Mouse (Mus musculus): Measurements from ENCODE around the gene Car10. TPM values are rescaled to one million over a fixed set of nuclear protein-coding genes. Genes with fewer than 3 reads are reported as not detected.
"Not testable (repeated sequence)": the region's sequence is repeated elsewhere in the genome, so short reads cannot be mapped to it uniquely, and the experiment has no call there.

The Car10 gene
- polyA plus RNA-seq, 1 experiment, result not detected

DNA sequence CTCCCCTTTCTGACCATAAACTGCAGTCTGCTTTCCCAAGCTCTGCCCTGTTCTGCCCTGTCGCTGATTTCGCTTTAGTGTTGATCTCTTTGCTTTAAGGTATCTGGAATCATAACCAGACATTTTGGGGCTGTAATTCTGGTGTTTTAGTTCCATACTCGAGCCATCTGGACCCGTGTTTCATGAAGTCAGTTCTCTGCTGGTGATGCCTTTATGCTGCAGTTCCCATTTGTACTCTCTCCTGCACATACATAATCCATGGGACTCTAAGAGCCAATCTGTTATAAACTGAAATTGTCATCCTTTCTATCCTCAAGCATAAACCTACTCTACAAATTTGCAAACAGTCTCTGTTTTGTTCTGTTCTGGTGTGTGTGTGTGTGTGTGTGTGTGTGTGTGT is 293.3 kb downstream of the Car10 start:
- no peak for DNase-seq (ENCODE audit: low read depth)

DNA sequence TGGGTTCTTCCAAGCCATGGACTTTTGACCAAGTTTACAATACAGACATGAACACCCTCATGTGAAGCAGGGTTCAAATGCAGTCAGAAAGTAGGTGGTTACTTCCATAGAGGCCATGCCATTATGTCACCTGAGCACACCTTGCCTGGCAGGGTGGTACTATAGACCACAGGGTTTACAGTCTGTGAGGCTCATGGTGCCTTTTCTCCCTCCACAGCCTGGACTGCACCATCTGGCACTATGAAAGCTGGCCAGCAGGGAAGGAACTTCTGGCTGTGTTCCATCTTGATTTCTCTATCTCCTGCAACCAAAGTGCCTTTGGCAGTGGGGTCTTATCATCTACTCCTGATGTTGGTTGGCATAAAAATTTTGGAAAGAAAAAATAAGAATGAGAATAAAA is 295.5 kb downstream of the Car10 start:
- DNase-seq (ENCODE audit: low read depth), result not testable (repeated sequence)

DNA sequence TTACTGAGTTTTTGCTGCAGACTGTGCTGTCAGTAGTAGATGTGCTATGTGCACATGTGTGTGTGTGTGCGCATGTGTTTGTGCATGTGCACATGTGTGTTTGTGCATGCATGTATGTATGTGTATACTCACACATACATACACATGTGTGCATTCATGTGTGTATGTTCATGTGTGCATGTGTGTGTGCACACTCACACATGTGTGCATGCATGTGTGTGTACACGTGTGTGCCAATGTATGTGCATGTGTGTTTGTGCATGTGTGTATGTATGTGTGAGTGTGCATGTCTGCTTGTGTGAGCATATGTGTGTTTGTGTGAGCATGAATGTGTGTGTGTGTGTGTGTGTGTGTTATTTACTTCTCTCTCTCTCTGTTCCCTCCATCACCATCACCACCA is 298.5 kb downstream of the Car10 start:
- DNase-seq (ENCODE audit: low read depth), result no peak

DNA sequence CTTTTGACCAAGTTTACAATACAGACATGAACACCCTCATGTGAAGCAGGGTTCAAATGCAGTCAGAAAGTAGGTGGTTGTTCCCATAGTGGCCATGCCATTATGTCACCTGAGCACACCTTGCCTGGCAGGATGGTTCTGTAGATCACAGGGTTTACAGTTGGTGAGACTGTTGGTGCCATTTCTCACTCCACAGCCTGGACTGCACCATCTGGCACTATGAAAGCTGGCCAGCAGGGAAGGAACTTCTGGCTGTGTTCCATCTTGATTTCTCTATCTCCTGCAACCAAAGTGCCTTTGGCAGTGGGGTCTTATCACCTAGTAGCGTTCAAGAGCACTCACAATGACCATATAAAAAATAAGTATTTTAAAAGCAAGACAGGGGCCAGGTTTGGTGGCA is 303.3 kb downstream of the Car10 start:
- DNase-seq (ENCODE audit: low read depth), result not testable (repeated sequence)

DNA sequence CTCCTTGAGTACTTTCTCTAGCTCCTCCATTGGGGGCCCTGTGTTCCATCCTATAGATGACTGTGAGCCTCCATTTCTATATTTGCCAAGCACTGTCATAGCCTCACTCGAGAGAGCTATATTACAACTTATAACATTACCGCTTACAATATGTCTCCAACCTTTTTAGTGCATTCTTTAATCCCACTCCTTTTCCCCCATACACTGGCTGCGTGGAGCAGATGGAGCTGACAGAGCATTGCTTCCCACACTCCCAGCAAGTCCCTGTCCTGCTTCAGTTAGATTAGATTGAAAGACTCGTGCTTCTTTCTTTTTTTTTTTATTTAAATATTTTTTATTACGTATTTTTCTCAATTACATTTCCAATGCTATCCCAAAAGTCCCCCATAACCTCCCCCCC is 310.2 kb downstream of the Car10 start:
- no peak for DNase-seq (ENCODE audit: low read depth)

DNA sequence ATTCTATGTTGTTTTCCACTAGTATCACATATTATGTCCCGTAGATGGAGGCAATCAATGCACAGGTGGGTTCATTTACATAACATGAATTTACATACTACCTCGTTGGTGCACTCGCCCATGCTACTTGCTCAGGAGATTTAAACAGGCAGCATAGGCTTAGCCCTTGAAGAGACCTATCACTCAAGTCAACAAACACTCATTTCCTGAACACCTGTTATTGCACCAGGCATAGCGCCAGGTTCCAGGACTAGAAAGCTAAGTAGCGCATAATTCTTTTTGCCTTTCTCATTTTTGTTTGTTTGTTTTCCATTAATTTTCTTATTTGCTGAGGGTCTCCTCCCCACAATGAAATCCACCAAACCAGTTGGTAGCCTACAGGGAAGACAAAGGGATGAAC is 333.7 kb downstream of the Car10 start:
- DNase-seq (ENCODE audit: low read depth), result no peak

DNA sequence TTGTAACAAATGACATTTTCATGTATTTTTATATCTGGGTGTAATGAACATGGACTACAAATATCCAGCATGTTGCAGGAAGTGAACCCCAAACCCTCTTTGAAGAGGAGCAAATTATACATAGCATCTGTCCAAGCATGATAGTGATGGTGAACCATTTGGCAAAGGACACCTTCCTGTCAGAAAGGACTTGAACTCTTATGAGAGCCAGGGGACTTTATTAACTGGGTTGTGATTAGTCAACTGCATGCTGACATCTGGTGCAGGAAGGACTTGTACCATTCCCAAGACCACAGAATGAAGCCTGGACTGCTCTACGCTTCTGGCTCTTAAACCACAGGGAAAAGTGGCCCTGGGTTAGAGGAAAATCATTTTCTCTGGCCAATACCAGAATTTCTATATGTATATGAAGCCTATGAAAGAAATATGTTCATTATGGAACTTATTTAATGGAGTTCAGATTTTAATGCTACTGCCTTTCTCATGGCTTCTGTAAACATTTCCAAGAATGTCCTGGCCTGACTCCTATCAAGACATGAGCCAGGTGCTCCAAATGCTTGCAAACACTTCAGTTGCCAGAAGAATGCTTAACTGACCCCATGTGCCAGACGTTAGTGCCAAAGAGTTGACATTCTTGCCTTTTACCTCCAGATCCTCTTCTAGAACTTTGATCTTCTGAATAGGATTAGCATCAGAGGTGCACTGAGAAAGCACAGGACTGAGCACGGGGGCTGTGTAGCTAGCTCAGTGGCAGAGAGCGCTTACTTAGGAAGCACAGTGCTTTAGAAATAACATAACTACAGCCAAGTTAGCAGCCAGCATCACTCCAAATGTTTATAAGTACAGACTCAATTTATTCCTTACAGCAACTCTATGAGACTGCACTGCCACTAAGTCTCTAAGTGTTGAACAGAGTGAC is 337.4 kb downstream of the Car10 start:
- DNase-seq (ENCODE audit: low read depth), result no peak

DNA sequence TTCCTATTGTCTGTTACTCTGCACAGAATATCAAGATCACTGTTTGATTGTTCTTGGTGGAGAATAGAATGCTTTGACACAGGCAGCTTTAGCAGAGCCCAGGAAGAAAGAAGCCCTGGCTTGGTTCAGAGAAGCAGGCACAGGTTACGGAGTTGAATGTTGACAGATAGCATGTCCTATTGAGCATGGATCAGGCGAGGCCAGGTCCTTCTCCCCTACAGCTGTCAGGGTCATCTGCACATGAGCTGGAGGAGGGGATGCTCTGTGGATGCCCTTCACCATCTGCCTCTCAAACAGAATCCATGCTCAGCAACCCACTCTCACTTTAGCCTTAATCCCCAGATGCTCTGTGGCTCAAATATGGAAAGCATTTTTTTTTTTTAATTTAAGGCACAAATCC is 339.1 kb downstream of the Car10 start:
- no peak for DNase-seq (ENCODE audit: low read depth)

DNA sequence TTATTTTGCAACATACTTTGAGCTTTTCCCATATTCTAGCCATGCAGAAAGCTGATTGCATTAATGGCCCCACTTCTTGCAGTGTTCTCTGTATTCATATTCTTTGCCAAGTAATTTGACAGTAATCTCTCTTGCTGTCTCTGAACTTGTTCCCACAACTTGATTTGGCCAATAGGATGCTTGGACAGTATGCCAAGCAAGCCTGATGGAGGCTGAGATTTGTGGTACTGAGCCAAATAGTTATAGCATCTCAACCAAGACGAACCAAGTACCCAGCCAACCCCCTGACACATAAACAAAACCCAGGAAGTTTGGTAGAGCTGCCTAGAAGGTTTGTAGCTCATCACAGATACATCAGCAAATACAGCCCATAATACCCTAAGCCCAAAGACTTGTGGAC is 342.6 kb downstream of the Car10 start:
- no peak for DNase-seq (ENCODE audit: low read depth)

DNA sequence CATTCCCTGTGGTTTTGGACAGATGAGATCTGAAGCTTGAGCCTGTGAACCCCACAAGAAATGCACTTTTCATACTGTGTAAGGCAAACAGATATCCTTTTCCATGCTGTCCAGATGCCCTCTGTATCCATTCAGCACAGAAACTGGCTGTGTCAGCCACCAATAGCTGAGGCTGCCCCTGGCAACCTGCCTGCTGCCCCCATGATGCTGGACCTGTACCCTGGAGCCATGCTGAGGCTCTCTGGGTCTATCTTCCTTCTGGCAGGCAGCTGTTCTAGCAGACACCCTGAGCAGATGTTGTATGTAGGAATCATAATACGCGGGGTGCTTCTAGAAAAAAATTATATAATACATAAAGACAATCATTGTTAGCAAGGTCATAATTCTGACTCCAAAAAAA is 345.9 kb downstream of the Car10 start:
- no peak for DNase-seq (ENCODE audit: low read depth)

DNA sequence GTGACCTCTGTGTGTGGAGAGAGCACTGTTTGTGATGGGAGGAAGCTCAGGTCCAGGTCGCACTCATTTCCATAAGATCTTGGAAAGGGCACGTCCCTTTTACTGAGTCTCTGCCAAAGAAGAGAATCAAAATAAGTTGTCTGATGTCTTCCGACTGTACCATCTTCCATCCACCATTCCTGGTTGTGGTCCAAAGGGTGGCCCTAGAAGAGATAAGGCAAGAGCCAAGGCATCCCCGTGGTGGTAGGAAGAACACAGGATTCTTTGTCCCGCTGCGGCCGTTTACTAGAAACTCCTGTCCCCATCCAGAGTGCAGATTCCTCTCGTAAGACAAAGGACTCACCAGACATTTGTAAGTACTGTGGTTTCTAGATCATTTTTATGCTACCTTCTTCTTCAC is 346.9 kb downstream of the Car10 start:
- DNase-seq (ENCODE audit: low read depth), result no peak

DNA sequence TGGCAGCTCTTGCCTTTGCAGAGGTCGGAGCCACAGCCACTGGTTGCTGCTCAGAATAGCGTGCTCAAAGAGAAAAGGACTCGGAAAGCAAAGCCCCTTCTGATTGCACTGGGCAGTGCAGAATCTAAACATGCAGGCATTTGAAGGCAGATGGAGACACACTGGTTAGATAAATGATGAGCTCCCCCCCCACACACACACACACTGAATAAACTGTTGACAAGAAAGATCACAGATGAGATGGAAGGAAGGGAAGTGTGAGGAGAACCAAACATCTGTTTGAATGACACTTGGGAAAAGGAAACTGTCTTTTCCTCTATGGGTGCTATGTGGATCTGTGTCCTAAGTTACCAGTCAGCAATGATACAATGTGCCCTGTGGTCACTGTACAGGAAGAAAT is 349.7 kb downstream of the Car10 start:
- no peak for DNase-seq (ENCODE audit: low read depth)

DNA sequence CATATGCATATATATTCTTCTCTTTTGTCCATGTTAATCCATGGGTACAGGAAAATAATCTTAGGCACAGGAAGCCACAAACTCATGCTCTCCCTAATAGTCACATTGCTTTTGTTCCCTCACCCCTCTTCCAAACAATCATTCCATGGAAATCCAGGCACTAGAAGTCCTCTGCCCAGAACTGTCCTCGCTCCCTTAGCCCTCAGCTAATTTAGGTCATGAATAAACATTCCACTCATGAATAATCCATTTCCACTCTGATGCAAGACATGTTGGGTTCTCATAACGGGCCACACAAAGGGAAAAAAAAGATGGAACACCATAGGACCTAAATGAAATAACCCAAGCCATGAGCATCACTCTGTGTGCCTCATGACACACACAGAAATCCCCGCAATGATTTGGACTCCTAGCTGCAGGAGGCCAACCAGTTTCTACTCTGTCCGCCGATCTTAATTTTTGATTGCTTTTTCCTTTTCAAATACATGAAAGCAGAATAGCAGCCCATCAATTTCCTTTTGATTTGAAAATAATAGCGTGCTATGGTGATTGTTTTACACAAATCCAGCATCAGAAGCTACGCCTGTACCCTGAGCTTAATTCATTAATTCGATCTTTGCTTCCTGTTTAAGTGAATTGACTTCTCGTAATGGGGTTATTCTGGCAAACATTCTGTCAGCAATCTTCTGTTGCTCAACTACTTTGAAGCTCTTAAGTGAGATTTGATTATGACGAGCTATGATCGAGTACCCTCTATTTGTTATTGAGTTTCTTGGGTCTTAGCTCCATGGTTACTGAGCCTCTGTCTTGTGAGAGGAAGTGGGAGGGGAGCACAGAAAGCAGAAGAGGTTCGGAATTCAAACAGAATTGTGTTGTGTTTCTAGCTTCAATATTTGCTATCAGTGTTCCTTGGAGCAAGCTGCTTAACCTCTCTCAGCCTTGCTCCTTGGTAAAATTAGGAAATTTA is 350.7 kb downstream of the Car10 start:
- no peak for DNase-seq (ENCODE audit: low read depth)

DNA sequence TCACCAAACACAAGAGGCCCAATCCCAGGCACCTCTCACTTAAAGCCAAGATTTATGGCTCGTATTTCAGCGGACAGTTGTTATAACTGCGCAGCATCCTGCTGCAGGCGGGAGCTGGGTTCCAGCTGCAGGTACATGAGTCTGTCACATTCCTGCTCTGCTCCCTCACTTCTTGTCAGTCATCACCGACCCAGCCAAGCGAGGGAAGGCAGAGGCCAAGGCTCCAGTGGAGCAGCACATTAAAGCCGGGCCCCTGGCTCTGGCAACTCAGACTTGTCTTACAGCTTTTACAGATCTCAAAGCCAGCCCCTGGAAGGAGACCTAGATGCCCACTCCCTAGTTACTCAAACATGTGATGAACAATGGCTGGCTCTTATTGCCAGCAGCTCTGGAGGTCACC is 352.7 kb downstream of the Car10 start:
- no peak for DNase-seq (ENCODE audit: low read depth)

DNA sequence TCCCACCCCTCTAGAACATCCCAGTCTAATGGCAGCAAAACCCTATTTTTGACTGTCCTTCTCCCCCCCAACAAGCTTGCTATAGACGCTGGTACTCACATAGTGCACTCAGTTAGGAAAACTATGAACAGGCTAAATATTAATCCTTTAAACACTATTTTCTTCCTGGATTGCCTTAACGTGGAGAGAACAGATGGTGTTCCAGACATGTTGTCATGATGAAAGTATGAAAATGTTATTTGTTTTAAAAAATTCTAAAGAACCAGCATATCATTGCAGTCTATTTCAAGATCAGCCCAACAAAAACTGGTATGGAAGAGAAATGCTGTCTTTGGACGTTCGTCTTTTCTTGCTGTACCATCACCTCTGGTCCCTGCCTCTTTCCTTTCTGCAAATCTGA is 368.4 kb downstream of the Car10 start:
- no peak for DNase-seq (ENCODE audit: low read depth)

DNA sequence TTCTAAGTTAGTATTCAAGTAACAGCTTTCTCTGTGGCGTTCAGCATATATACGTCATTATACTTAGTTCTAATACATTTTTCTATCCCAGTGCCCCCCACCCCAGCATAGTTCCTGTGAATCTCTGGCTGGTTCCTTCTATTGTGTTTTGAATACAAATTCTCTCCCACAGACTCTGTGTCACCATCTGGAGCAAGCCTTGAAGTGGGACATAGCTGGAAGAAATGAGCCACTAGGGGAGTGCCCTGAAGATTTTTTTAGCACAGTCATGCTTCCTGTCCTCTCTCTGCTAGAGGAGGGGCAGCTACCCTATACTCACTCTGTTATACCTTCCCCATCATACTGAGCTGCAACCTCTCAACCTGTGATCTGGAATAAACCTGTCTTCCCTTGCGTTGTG is 369.9 kb downstream of the Car10 start:
- no peak for DNase-seq (ENCODE audit: low read depth)

DNA sequence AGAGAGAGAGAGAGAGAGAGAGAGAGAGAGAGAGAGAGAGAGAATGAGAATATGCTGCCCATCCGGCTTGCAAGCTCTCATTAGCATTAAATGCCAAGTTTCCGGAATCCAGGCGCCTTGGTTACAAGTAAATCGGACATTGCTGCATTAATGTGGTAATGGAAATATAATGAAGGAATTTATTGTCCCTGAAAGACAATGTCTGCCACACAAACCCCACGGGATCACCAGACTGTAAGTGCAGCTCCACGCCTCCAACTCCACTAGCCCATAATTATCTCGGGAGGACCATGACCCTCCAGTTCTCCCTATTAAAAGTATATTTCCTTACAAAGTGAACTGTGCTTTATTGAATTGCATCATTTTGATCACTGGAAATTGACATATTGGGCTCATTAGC is 372.9 kb downstream of the Car10 start:
- no peak for DNase-seq (ENCODE audit: low read depth)

DNA sequence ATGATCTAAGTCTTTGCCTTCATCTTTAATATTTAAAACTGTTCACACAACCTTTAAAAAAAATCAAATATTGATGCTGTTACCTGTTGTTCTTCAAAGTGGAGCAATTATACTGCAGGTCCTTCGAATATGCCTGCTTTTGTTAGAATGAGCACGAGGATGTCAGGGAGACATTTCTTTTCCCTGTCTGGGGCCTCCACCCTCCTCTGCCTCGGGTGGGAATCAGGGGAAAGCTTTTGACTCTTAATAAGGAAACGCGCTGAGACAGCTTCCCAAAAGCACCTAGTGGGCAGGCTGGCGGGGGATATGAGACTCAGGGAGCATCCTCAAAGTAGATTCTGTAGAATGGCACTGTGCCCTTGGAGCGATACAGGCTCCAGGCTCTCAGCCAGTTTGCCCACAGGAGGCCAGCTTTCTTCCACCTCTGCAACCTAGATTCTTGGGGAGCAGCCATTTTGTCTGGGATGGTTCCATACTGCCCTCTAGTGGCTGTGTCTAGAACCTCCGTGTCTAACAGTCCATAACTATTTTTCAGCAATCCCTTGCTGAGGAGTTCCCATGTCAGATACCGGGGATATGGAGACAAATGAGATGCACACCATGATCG is 373.8 kb downstream of the Car10 start:
- DNase-seq (ENCODE audit: low read depth), result no peak

DNA sequence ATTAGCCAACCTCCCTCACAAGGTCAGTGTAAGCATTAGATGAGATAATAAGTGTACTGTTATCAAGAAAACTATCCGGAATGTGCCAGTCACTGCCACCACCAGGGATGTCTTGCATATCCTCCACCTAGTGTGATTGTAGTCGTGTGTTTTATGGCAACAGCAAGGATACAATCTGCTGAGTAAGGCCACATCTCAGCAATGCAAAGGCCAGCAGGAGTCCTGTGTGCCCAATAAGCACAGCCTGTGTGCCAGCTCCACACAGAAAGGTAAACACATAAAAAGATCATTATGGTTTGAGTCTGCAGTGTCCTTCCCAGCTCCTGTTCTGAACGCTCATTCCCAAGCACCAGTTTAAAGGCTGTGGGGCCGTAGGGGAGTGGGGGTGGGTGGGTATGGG is 386.8 kb downstream of the Car10 start:
- no peak for DNase-seq (ENCODE audit: low read depth)

DNA sequence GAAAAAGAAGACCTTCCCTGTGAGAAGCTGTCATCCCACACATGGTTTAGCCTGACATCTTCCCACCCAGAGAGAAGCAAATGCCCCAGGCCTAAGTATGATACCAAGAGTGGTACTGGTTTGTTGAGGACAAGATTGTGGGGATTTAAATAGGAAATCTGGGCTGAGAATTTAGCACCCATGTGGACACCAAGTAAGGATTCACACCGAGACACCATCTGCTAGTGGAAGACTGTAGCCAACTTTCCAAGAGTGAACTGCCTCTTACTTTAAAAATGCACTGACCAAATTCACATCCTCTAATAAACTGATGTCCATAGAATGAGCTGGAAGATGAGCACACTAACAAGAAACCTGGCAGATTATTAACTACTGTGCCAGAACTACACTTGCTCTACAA is 389.2 kb downstream of the Car10 start:
- no peak for DNase-seq (ENCODE audit: low read depth)

DNA sequence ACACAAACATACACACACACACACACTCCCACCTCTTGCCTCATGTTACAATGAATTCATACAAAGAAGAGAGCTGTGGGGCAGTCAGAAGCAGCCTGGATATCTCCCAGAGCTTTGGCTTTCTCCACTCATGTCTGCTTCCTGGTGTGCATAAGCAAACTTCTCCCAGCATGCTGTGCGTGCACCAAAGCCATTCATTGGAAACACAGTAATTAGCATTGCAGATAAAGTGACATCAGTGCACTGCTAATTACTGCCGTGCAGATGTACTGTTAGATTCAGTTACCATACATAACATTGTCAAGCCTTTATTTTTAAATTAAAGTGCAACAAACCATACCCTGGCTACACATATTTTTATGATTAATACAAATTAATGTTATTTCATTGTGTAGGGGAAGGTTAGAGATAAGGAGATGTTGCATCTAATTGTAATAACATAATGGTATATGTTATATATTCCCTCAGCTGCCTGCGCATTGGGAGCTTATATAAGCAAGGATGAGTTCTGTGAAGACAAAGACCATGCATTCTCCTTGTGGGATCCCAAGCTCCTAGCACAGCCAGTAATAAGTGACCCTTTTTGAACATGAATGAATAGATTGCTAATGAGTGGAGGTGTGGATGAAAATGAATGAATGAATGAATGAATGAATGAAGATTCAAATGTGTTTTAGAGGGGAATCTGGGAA is 390.2 kb downstream of the Car10 start:
- no peak for DNase-seq (ENCODE audit: low read depth)
